Mouse (Mus musculus): ENCODE results near the gene Pck1. TPM values are rescaled to one million over a fixed set of nuclear protein-coding genes. Genes with fewer than 3 reads are reported as not detected.

Pck1 gene
- polyA plus RNA-seq, 1 experiment, result 6.6 TPM

DNA sequence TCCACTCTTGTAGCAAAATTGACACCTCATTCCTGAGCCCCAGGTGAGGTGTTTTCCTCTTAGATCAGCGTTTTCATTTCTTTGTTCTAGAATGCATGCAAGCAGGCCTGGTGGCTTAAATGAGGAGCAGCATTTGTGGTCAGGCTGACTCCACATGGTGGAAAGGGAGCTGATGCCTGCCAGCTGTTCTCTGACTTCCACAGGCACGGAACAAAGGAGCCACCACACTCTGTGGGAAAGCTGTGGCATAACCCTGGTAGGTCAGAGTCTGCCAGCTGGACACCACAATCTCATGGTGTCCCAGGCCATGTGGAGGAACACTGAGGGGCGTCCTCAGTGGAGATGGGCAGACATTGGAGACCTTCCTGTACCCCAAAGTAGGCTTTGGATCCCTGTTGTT lies 7.0 kb upstream of the Pck1 start:
- no peak for DNase-seq (ENCODE audit: low read depth, low spot score)
- WGBS, result 65% methylated on average over 3 of the region's 3 CpGs

DNA sequence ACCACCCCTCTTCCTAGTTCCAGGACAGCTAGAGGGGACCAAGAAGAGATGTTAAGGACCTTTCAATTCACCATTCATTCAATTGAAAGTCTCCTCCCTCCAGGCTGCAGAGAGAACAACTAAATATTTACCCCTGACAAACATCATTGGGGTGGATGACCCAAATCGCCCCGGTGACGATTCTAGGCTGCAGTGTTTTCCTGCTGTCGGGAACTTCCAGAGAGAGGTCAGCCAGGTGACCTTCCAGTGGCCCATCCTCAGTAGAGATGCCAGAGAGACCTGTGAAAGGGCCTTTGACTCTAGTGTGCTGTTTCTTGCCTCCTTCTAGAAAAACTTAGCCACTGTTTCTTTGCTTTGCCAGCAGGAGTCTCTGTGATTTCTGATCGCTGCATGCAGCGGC lies 6.1 kb upstream of the Pck1 start:
- DNase-seq (ENCODE audit: low read depth, low spot score), result no peak
- 38% methylated on average over 6 of the region's 6 CpGs for WGBS

DNA sequence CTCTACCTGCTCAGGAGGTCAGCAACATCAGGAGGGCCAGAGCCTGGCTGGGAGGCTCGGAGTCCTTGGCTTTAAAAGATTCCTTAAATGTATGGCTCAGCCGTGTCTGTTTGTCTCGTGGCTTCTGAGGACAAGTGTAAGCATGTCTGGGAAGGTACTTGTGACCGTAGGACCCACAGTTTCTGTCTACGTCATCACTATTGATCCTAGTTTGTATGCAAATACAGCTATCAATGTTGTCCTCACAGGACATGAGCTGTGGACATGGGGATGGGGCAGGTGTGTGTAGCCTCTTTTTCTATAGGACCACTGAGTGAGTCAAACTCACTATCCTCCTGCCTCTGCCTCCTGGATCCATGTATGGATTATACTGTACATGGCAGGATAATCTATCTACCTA lies 4.8 kb upstream of the Pck1 start:
- WGBS, result 89% methylated on average over 5 of the region's 5 CpGs

DNA sequence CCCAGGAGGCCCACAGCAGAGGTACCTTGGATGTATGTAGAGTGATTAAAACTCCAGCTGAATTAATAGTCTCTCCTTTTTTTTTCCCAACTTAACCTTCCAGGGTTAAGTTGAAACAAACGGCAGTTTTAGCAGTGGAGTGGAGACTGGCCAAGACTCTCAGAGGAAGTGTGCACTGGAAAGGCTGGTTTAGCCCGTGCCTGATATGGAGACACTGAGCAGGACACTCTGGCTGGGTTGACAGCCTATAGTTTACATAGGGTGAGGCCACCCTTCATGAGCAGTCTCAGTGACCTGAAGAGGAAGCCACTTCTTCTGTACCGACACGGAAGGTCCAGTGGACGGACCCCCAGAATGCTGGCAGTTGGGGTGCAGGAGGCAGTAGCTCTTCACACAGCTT lies 1.5 kb upstream of the Pck1 start:
- DNase-seq (ENCODE audit: low read depth, low spot score), result no peak
- WGBS, result 26% methylated on average over 5 of the region's 5 CpGs

More for the DNA sequence above, 4.8 kb upstream of the Pck1 start:
- no peak for DNase-seq (ENCODE audit: low read depth, low spot score)

DNA sequence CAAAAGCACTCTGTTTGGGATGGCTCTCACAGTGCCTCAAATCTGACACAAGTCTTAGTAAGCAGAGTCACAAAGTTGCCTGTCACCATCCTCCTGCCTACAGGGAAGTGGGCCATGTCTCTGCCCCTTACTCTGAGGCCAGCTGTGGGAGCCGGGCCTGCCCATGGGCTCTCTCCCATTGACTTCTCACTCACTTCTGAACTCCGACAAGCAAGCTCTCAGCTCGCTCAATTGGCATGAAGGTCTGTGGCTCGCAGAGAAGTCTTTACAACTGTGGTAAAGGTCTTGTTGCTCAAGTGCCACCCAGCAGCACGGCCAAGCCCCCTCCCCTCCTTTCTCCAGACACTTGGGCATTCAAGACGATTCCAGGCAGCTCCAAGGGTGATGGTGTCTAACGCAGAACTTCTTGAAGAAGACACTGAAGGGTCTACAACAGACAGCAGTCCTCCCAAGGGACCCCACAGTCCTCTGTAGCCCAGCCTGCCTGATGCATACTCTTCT lies 1.0 kb upstream of the Pck1 start:
- WGBS, result 67% methylated on average over 7 of the region's 7 CpGs
- no peak for DNase-seq (ENCODE audit: low read depth, low spot score)

DNA sequence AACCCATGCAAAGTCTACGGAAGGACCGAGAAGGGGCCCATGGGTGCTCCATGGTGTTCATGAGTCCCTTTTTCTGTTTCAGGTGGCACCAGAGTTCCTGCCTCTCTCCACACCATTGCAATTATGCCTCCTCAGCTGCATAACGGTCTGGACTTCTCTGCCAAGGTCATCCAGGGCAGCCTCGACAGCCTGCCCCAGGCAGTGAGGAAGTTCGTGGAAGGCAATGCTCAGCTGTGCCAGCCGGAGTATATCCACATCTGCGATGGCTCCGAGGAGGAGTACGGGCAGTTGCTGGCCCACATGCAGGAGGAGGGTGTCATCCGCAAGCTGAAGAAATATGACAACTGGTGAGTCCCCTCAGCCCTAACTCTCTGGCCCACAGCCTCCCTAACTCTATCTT lies 418 bp downstream of the Pck1 start:
- no peak for DNase-seq (ENCODE audit: low read depth, low spot score)
- WGBS, result 42% methylated on average over 10 of the region's 10 CpGs

DNA sequence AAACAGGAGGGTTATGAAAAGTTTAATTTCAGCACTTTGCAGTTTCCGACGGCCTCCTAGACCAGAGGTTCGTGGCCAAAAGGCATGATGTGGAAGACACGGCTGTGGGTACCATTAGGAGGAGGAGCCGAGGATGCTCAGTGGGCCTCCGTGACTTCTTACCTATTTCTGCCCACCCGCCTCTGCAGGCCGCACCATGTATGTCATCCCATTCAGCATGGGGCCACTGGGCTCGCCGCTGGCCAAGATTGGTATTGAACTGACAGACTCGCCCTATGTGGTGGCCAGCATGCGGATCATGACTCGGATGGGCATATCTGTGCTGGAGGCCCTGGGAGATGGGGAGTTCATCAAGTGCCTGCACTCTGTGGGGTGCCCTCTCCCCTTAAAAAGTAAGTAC lies 1.7 kb downstream of the Pck1 start:
- DNase-seq (ENCODE audit: low read depth, low spot score), result no peak

DNA sequence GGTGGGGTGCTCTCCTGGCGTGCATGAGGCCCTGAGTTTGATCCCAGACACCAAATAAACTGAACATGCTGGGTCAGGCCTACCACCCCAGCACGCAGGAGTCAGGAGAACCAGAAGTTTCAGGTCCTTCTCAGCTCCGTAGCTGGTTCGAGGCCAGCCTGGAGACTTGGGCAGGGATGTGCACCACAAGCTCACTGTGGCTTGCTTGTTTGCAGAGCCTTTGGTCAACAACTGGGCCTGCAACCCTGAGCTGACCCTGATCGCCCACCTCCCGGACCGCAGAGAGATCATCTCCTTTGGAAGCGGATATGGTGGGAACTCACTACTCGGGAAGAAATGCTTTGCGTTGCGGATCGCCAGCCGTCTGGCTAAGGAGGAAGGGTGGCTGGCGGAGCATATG lies 2.1 kb downstream of the Pck1 start:
- 93% methylated on average over 14 of the region's 14 CpGs for WGBS
- DNase-seq (ENCODE audit: low read depth, low spot score), result no peak

More for the DNA sequence above, 1.7 kb downstream of the Pck1 start:
- 93% methylated on average over 13 of the region's 13 CpGs for WGBS

DNA sequence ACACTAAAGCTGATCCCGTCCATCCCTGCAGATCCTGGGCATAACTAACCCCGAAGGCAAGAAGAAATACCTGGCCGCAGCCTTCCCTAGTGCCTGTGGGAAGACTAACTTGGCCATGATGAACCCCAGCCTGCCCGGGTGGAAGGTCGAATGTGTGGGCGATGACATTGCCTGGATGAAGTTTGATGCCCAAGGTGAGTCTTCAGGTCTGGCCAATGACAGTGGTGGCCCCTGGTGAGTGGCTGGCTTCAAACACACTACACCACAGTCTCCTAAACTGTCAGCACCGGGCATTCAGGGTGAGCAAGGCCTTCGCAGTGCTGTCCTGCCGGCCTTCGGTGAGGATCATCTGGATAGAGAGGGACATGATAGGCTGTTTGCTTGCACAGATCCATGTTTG lies 3.1 kb downstream of the Pck1 start:
- no peak for DNase-seq (ENCODE audit: low read depth, low spot score)
- WGBS, result 94% methylated on average over 10 of the region's 10 CpGs

DNA sequence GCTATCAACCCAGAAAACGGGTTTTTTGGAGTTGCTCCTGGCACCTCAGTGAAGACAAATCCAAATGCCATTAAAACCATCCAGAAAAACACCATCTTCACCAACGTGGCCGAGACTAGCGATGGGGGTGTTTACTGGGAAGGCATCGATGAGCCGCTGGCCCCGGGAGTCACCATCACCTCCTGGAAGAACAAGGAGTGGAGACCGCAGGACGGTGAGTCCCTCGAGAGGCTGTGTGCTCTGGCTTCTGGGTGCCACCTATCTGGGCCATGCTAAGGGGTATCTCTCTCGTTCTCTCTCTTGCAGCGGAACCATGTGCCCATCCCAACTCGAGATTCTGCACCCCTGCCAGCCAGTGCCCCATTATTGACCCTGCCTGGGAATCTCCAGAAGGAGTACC lies 4.1 kb downstream of the Pck1 start:
- 88% methylated on average over 13 of the region's 13 CpGs for WGBS
- no peak for DNase-seq (ENCODE audit: low read depth, low spot score)

DNA sequence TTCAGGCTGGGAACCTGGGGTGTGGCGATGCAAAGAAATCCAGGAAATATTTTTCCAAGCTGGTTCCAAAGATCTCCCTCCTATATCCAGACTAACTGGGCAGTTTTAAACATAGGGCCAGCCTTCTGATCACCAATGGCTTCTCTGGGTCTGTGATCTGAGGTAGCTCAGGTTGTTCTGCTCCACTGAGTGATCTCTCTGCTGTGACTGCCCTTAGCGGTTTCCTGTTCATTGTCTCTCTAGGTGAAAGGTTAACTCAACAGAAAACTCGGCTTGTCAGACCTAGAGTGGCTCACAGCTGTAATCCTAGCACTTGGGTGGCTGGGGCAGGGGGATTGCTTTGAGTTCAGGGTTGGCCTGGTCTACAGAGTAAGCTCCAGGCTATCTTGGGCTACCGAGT lies 4.5 kb downstream of the Pck1 start:
- WGBS, result 53% methylated on average over 4 of the region's 4 CpGs
- no peak for DNase-seq (ENCODE audit: low read depth, low spot score)

DNA sequence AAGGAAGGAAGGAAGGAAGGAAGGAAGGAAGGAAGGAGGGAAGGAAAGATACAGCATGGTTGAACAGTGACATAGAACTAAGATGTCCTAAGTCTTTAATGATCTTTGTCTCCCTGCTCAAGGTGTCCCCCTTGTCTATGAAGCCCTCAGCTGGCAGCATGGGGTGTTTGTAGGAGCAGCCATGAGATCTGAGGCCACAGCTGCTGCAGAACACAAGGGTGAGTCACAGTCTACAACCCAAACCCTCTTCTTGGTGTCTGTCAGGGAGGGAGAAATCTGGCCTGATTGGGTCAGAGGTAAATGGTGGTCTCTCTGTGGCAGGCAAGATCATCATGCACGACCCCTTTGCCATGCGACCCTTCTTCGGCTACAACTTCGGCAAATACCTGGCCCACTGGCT lies 5.0 kb downstream of the Pck1 start:
- 93% methylated on average over 4 of the region's 4 CpGs for WGBS
- DNase-seq (ENCODE audit: low read depth, low spot score), result no peak

DNA sequence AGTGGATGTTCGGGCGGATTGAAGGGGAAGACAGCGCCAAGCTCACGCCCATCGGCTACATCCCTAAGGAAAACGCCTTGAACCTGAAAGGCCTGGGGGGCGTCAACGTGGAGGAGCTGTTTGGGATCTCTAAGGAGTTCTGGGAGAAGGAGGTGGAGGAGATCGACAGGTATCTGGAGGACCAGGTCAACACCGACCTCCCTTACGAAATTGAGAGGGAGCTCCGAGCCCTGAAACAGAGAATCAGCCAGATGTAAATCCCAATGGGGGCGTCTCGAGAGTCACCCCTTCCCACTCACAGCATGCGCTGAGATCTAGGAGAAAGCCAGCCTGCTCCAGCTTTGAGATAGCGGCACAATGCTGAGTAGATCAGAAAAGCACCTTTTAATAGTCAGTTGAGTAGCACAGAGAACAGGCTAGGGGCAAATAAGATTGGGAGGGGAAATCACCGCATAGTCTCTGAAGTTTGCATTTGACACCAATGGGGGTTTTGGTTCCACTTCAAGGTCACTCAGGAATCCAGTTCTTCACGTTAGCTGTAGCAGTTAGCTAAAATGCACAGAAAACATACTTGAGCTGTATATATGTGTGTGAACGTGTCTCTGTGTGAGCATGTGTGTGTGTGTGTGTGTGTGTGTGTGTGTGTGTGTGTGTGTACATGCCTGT lies 5.7 kb downstream of the Pck1 start:
- DNase-seq (ENCODE audit: low read depth, low spot score), result no peak
- WGBS, result 89% methylated on average over 19 of the region's 19 CpGs

DNA sequence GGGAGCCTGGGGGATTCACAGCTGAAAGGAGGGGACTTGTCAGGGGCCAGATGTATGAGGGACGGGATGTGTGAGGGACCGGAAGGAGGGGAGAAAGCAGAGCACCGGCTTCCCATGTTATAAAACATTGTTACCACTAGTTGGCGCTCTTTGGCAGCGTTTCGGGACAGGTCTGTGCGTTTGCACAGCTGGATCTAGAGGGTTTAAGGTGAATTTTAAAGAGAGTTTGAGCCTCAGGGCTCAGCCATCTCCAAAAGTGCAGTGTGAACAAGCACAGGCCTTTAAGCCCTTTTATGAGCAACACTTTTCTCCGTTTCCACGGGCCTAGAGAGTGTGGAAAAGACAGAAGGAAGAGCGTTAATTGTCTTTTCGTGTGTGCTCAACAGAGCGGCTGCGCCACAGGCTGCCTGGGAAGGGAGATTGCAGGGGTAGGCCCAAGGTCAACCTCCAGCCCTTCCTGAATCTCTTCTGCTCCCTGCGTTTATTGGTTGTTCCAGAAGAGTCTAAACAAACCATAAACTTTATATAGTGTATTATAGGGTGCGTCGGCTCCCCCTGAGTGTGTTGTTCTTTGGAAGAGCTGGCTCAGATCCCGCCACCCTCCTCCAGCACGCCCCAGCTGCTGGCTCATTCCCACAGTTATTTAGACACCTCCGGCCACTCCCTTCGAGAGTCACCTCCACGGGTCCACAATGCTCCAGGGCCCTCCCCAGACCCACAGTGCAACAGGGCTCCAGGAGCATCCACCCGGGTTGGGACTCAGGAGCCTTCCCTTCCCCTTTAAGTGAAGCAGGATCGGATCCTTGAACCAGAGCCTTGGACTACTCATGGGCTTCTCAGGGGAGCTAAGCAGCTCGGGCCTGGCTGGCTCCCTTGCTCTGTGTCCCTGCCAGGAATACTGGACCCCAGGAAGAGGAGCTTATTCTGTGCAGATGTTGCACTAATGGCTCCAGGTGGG lies 6.8 kb downstream of the Pck1 start:
- 7% methylated on average over 24 of the region's 24 CpGs for WGBS
- DNase-seq (ENCODE audit: low read depth, low spot score), result peak; percentile 96

DNA sequence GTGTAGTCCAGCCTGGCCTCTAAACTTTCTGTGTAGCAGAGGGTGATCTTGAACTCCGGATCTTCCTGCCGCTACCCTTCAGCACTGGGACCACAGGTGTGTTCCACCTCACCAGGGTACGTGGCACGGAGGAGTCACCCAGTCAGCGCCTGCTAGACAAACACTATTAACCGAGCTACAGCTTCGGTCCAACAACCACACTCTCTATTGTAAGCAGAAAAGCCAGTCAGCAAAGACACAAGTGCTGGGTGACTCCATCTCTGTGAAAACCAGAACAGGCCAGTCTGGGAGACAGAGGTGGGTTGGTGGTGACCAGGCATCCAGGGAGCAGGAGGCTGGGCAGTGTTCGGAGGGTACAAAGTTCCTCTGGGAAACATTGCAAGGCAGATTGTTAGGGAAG lies 10.5 kb downstream of the Pck1 start:
- peak; percentile 74 for DNase-seq (ENCODE audit: low read depth, low spot score)
- 29% methylated on average over 8 of the region's 8 CpGs for WGBS

DNA sequence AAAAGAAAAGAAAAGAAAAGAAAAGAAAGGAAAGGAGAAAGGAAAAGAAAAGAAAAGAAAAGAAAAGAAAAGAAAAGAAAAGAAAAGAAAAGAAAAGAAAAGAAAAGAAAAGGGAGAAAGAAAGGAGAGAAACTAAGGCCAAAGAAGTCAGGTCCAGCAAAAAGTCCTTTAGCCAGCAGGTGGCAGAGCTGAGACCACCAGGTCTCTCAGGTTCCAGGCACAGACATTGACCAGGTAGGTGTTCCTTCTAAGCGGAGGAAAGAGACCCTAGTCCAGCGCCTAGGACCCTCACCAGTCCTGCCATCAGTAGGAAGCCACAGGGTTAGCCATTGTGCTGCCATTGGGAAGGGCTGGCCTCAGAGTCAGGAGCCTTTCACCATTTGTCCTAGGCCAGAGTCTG lies 11.5 kb downstream of the Pck1 start:
- 68% methylated on average over 2 of the region's 2 CpGs for WGBS
- DNase-seq (ENCODE audit: low read depth, low spot score), result no peak

DNA sequence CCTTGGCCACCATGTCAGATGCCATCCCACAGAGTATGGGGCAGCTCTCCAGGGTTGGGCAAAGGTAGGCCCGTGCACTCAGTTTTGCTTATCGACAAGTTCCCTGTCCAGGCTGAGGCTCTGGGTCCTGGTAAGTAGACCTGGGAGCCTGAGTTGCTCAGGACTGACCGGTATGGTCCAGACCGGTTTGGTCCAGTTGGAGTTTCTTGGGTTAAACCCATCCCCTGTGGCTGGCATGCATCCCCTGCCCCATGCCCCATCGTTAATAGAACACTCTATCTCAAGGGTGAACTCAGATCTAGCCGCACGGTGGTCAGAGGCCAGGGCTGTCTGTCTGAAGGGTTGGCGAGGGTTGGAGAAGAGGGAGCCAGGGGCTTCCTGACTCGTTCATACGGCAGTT lies 12.1 kb downstream of the Pck1 start:
- 94% methylated on average over 10 of the region's 10 CpGs for WGBS
- DNase-seq (ENCODE audit: low read depth, low spot score), result no peak

DNA sequence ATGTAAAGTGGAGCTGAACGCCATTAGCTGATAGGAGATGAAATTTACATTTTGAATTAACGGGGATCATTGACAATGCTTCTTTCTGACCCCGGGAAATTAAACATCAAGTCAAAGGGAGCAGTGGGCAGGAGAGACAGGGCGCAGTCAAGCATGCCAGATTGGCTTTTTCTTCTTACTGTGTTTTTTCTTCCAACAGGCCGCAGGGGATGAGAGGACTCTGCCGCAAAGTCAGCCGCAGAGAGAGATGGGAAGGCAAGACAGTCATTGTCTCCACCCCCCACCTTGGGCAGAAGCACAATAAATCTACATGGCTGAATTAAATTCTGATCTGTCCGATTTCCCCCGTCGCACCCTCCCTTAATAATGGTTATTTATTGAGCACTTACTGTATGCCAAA lies 12.5 kb downstream of the Pck1 start:
- 93% methylated on average over 10 of the region's 10 CpGs for WGBS
- no peak for DNase-seq (ENCODE audit: low read depth, low spot score)

DNA sequence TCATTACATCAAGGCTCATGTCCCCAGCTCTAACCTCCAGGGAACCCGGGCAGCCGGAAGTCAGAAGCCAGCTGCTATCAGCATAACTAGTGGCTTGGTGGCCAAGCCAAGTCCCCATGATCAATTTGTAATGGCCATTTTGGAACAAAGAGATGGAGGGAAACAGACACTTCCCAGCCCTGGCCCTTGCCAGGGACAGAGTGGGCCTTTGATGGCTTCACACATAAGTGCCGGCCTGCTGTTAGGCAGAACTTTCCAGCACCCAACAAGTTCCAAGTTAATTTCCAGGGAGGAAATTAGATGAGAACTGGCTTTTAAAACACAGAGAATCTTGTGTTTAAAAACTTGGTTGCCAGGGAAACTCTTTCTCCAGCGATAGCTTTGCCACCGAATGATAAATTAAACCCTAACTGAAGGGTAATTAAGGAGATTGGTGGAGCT lies 15.6 kb downstream of the Pck1 start:
- WGBS, result 72% methylated on average over 5 of the region's 5 CpGs
- no peak for DNase-seq (ENCODE audit: low read depth, low spot score)

DNA sequence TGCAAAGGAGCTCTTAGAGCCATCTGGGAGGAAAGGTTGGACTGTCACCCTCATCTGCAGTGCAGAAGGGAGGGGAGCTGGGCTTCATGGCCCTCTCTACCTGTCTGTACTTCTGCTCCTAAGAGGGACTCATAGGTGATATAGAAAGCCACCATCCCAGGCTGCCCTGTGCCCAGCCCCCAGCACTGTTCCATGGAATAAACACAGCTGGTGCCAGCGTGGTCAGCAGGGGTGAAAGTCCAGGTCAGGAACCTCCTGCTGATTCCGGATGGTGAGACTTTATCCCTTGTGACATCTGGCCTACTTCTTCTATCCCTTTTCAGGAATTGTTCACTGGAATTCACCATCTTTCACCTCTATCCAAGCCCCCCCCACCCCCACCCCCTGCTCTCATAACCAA lies 17.2 kb downstream of the Pck1 start:
- DNase-seq (ENCODE audit: low read depth, low spot score), result no peak
- WGBS, result 29% methylated on average over 2 of the region's 2 CpGs

DNA sequence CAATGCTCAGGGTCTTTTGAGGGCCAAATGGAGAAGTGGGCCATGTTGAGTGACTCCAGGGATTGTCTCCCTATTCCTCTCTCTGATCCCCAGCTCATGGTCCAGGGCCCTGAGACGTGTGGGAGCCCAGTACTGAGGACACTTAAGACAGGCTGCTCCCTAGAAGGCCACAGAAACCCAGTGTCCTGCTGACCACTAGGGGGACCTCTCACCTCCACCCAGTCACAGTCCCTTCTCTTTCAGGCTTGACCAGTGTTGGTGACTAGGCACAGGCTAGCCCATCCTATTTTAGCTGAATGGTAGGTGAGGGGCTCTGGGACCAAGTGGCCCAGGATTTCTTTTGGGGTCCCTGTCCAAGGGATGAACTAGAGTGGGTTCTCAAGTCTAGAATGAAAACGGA lies 17.9 kb downstream of the Pck1 start:
- 56% methylated on average over 2 of the region's 2 CpGs for WGBS
- no peak for DNase-seq (ENCODE audit: low read depth, low spot score)
